Mouse (Mus musculus) bone marrow, adult 2 months (tissue): ENCODE data around the gene Lpar2.

Source experiments
- CTCF ChIP-seq: fragments of 200-500 bp; IDR thresholded peaks from 2 replicates; pipeline ENCODE4 v1.5.1; 2011; ENCODE audit warnings: low read length, control low read depth; ENCODE audit not compliant: control insufficient read depth, insufficient read depth
- POLR2A ChIP-seq: fragments of 200-500 bp; IDR thresholded peaks from 2 replicates; pipeline ENCODE4 v1.6.1; 2011; ENCODE audit warnings: low read depth, mild to moderate bottlenecking, control low read depth, low read length, borderline replicate concordance; ENCODE audit not compliant: control insufficient read depth

GRCm38 (mm10) chr8:69794096-69794495, 28.1 kb upstream of the Lpar2 start:
- TF ChIP-seq CTCF = no peak
- no peak for TF ChIP-seq POLR2A
